Mouse (Mus musculus): ENCODE measurements around the gene Arhgap23. TPM values are rescaled to one million over a fixed set of nuclear protein-coding genes. Genes with fewer than 3 reads are reported as not detected.

The Arhgap23 gene
- total and polyA plus RNA-seq, 3 experiments = 1.2 to 5.6 (median 4.2) TPM

- peaks cover 26 to 63% of the 10 kb centered on the region in 2 experiments for H3K4me1 ChIP-seq (ENCODE audit: control insufficient read depth in 1 of 2, insufficient read depth in 2 of 2)
- peak; percentile 58 for DNase-seq (ENCODE audit: extremely low read depth)
- in situ Hi-C loops (cut with MboI; ENCODE audit: low pct_ligation_motif_present, low pct_unique_long_range_greater_than_20kb, low sequenced_read_pairs) = no loop called here
Observed at GRCm38 (mm10) chr11:97509715-97510485, 94.6 kb downstream of the Arhgap23 start.

DNA sequence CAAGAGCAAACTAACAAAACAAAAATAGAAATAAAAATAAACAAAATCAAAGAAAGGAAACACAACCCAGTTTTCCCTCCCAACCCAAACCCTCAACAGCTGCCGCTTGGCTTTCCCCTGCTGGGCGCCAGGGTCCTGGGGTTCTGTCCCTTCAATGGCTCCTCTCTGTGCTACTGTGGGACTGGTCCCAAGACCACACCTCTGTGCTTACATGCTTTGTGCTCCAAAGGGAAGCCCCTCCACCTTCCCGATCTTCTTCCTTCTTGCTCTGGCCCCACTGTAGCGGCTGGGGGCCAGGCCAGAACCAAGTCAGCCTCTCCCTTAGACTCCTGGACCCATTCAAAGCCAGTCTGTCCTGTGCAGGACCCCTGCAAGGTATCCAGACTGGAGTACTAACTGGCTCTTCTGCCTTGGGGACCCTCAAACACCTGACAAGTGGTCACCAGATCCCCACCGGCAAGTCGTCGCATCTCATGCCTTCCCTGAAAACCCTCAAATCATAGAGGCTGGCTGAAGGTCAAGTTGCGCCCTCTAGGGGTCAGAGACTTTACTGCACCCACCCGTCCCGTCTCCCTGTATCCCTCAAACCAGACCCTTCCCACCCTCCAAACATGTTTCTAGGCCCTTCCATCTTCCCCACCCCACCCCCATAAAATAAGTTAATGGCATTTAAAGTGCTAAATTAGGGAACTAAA, 95.8 kb downstream of the Arhgap23 start:
- dilution Hi-C loops (cut with MboI; ENCODE audit: extremely low pct_ligation_motif_present, extremely low pct_unique_long_range_greater_than_20kb, low sequenced_read_pairs) (no loop called here), in situ Hi-C loops (cut with MboI; ENCODE audit: low pct_ligation_motif_present, low pct_unique_long_range_greater_than_20kb, low sequenced_read_pairs) (no loop called here)
- Histone ChIP-seq H3K9me3 (replicated peaks; ENCODE audit: low read length) (peaks cover 5% of the 10 kb centered on the region), H3K9ac (ENCODE audit: insufficient read depth, low read depth) (no peak overlapping the region), H3K36me3 (replicated peaks in 1 of 2; ENCODE audit: control insufficient read depth in 1 of 2, insufficient read depth in 1 of 2, low read length in 1 of 2) (no peaks in the 10 kb centered on the region), H3K4me2 (ENCODE audit: insufficient read depth, low read depth, poor library complexity, severe bottlenecking) (peak overlapping the region; percentile 39), H3K79me2 (replicated peaks; ENCODE audit: control insufficient read depth, extremely low read depth, insufficient read depth, poor library complexity, severe bottlenecking) (no peaks in the 10 kb centered on the region), H3K4me1 (ENCODE audit: control insufficient read depth in 1 of 2, insufficient read depth in 2 of 2) (peaks cover 23 to 51% of the 10 kb centered on the region in 2 experiments), H3K27ac (ENCODE audit: insufficient read depth, low read depth) (no peak overlapping the region; the same call in 1 of the 2 replicates), H3K27me3 (replicated peaks) (peaks cover 28% of the 10 kb centered on the region), H3K4me3 (replicated peaks in 1 of 3; ENCODE audit: low read depth in 2 of 3, low read length in 2 of 3, poor library complexity in 1 of 3) (peak overlapping the region; percentile 28 to 62 (median 47))
- DNase-seq (ENCODE audit: extremely low read depth) = peak; percentile 89
- peak; percentile 82 to 84 for TF ChIP-seq CTCF (conservative IDR thresholded peaks at IDR 0.05 in 1 of 2, IDR thresholded peaks at IDR 0.05 in 1 of 2; ENCODE audit: low read depth in 2 of 2, low read length in 2 of 2)
- peak; percentile 42; the same call in 1 of the 2 replicates for TF ChIP-seq MXI1 (IDR thresholded peaks at IDR 0.05; ENCODE audit: low read depth, low read length)
- no peak for TF ChIP-seq CHD1 (IDR thresholded peaks at IDR 0.05; ENCODE audit: low read depth, low read length)
- no peak; the same call in none of the 2 replicates for TF ChIP-seq NELFE (IDR thresholded peaks at IDR 0.05; ENCODE audit: low read depth, low read length)
- no peak for TF ChIP-seq ZMIZ1 (IDR thresholded peaks at IDR 0.05; ENCODE audit: low read depth, low read length)
- TF ChIP-seq RCOR1 (conservative IDR thresholded peaks at IDR 0.05; ENCODE audit: low read depth, low read length) = peak; percentile 75; the same call in 1 of the 2 replicates
- TF ChIP-seq JUN (IDR thresholded peaks at IDR 0.05; ENCODE audit: insufficient read depth, low read depth, low read length) = no peak
- no peak for TF ChIP-seq KAT2A (IDR thresholded peaks at IDR 0.05; ENCODE audit: insufficient replicate concordance, low read length)
- TF ChIP-seq E2F4 (IDR thresholded peaks at IDR 0.05; ENCODE audit: insufficient replicate concordance, low read depth, low read length) = no peak
- 0 out of 2 replicates have a peak, but pooled peaks have one; percentile 29 for TF ChIP-seq MAX (IDR thresholded peaks at IDR 0.05; ENCODE audit: low read length)
- no peak for TF ChIP-seq ETS1 (conservative IDR thresholded peaks at IDR 0.05; ENCODE audit: low read depth, low read length)
- TF ChIP-seq ELF1 (IDR thresholded peaks at IDR 0.05; ENCODE audit: low read depth, low read length) = no peak
- peak; percentile 68 for TF ChIP-seq RAD21 (IDR thresholded peaks at IDR 0.05; ENCODE audit: low read depth, low read length)
- TF ChIP-seq MAFK (IDR thresholded peaks at IDR 0.05; ENCODE audit: insufficient replicate concordance, low read length) = no peak
- no peak for TF ChIP-seq ZNF384 (IDR thresholded peaks at IDR 0.05; ENCODE audit: low read depth, low read length)
- 0 out of 2 replicates have a peak, but pooled peaks have one; percentile 41 for TF ChIP-seq SIN3A (IDR thresholded peaks at IDR 0.05; ENCODE audit: low read length)
- TF ChIP-seq JUND (conservative IDR thresholded peaks at IDR 0.05; ENCODE audit: low read depth, low read length) = no peak
- TF ChIP-seq CHD2 (IDR thresholded peaks at IDR 0.05; ENCODE audit: low read length) = no peak
- TF ChIP-seq TBP (conservative IDR thresholded peaks at IDR 0.05; ENCODE audit: low read depth, low read length) = no peak
- TF ChIP-seq MYC (IDR thresholded peaks at IDR 0.05; ENCODE audit: low read depth, low read length) = peak; percentile 23; the same call in 1 of the 2 replicates

More at GRCm38 (mm10) chr11:97509715-97510485, 94.6 kb downstream of the Arhgap23 start:
- Histone ChIP-seq H3K4me2 (ENCODE audit: insufficient read depth, low read depth, poor library complexity, severe bottlenecking) (0 out of 2 replicates have a peak overlapping the region, but pooled peaks have one; percentile 17), H3K36me3 (replicated peaks in 1 of 2; ENCODE audit: control insufficient read depth in 1 of 2, insufficient read depth in 1 of 2, low read length in 1 of 2) (no peaks in the 10 kb centered on the region), H3K27ac (ENCODE audit: insufficient read depth, low read depth) (no peak overlapping the region), H3K9me3 (replicated peaks; ENCODE audit: low read length) (peaks cover 5% of the 10 kb centered on the region), H3K4me3 (replicated peaks in 1 of 3; ENCODE audit: low read depth in 2 of 3, low read length in 2 of 3, poor library complexity in 1 of 3) (peak overlapping the region in 1 of 3 experiments; percentile 36), H3K79me2 (replicated peaks; ENCODE audit: control insufficient read depth, extremely low read depth, insufficient read depth, poor library complexity, severe bottlenecking) (no peaks in the 10 kb centered on the region), H3K9ac (ENCODE audit: insufficient read depth, low read depth) (no peak overlapping the region), H3K27me3 (replicated peaks) (peaks cover 16% of the 10 kb centered on the region)
- TF ChIP-seq EP300 (IDR thresholded peaks at IDR 0.05; ENCODE audit: low read length) (peak; percentile 77), MAX (IDR thresholded peaks at IDR 0.05; ENCODE audit: low read length) (0 out of 2 replicates have a peak, but pooled peaks have one; percentile 17), CHD2 (IDR thresholded peaks at IDR 0.05; ENCODE audit: low read length) (no peak), ZMIZ1 (IDR thresholded peaks at IDR 0.05; ENCODE audit: low read depth, low read length) (0 out of 2 replicates have a peak, but pooled peaks have one; percentile 2), POLR2A (IDR thresholded peaks at IDR 0.05; ENCODE audit: low read depth, low read length) (no peak), USF1 (IDR thresholded peaks at IDR 0.05; ENCODE audit: low read depth, low read length) (no peak), ETS1 (conservative IDR thresholded peaks at IDR 0.05; ENCODE audit: low read depth, low read length) (peak; percentile 69), BHLHE40 (IDR thresholded peaks at IDR 0.05; ENCODE audit: low read depth, low read length) (peak; percentile 82), MAFK (IDR thresholded peaks at IDR 0.05; ENCODE audit: insufficient replicate concordance, low read length) (no peak), IRF4 (IDR thresholded peaks at IDR 0.05; ENCODE audit: low read depth, low read length) (peak; percentile 86), NELFE (IDR thresholded peaks at IDR 0.05; ENCODE audit: low read depth, low read length) (no peak), E2F4 (IDR thresholded peaks at IDR 0.05; ENCODE audit: insufficient replicate concordance, low read depth, low read length) (no peak), NRF1 (IDR thresholded peaks at IDR 0.05; ENCODE audit: low read depth, low read length) (0 out of 2 replicates have a peak, but pooled peaks have one; percentile 15), USF2 (conservative IDR thresholded peaks at IDR 0.05; ENCODE audit: low read depth, low read length) (no peak), TBP (conservative IDR thresholded peaks at IDR 0.05; ENCODE audit: low read depth, low read length) (no peak), MAZ (IDR thresholded peaks at IDR 0.05; ENCODE audit: low read depth, low read length) (peak; percentile 79; the same call in 1 of the 2 replicates), JUND (conservative IDR thresholded peaks at IDR 0.05; ENCODE audit: low read depth, low read length) (peak; percentile 48; the same call in 1 of the 2 replicates), RCOR1 (conservative IDR thresholded peaks at IDR 0.05; ENCODE audit: low read depth, low read length) (no peak), GABPA (IDR thresholded peaks at IDR 0.05; ENCODE audit: insufficient replicate concordance, low read depth, low read length) (no peak), HCFC1 (IDR thresholded peaks at IDR 0.05; ENCODE audit: low read depth, low read length) (no peak), MYC (IDR thresholded peaks at IDR 0.05; ENCODE audit: low read depth, low read length) (0 out of 2 replicates have a peak, but pooled peaks have one; percentile 16), CHD1 (IDR thresholded peaks at IDR 0.05; ENCODE audit: low read depth, low read length) (0 out of 2 replicates have a peak, but pooled peaks have one; percentile 57)
- dilution Hi-C loops (cut with MboI; ENCODE audit: extremely low pct_ligation_motif_present, extremely low pct_unique_long_range_greater_than_20kb, low sequenced_read_pairs) = no loop called here
